Mouse (Mus musculus) c-Kit-negative CD71-positive TER-119-positive erythroid progenitor cells, embryonic 14.5 days (primary cell): Measurements from ENCODE around the gene Olfr1288.

Experiments used
- DNase-seq: peaks from one replicate; pipeline ENCODE4 v3.0.0-alpha.2; 2013; ENCODE audit warnings: low read depth, low spot score

The Olfr1288 gene

DNA sequence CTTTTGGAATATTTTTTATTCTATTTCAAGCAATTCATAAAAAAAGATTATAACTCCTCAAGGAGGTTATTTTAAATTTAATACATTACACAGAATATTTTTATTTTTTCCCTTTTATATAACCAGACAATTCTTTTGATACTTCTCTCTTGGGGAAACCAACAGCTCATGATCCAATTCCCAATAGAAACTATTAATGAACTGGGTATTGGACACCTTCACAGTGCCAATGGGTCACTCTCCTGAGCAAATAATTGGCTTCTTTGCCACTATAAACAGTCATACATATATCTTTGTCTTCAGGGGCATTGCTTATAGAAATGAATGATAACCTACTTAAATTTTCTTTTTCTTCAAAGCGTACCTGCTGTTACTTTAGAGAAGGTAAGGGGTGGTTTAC is at the start of gene Olfr1288:
Gene Olfr1288 (plus strand): TSS at position 301 of the 400 bp plus-strand sequence.
- no peak for DNase-seq

DNA sequence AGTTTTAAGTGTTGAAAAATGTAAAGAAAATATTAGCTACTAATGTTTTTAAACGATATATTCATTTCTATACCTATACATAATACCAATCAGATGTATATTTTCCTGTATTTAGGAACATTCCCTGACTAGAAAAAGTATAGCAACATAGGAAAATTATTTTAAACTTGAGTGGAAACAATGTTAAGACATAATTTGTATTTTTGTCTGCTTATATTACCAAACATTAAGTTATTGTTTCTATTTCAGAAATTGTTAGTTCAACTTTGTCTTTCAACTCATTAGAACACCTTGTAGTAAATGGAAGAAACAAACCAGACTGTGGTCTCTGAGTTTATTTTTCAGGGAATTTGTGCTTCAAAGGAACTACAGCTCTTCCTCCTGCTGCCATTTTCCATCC is 25.1 kb upstream of the Olfr1288 start, which contains the start of gene Olfr1287:
Gene Olfr1287 (plus strand): TSS at position 301 of the 400 bp plus-strand sequence.
- DNase-seq, result no peak

DNA sequence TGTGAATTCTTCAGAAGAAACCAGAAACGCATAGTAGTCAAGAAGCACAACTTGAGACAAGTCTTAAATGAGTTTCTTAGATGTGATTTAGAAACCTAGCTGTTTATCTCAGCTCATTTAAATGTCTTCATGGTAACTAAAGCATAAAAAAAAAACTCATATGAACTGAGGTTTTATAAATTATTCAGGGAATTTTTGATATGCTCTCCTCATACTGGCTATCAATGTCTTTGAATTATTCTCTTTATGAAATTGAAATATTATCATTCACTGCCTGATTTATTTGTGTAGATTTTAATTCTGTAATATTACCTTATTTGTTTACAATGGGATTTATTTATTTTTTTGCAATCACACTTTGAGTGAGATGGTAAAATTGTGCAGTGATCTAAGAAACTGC is 6.6 kb downstream of the Olfr1288 start, which contains the start of gene Olfr1289:
Gene Olfr1289 (plus strand): TSS at position 301 of the 400 bp plus-strand sequence.
- DNase-seq, result no peak

DNA sequence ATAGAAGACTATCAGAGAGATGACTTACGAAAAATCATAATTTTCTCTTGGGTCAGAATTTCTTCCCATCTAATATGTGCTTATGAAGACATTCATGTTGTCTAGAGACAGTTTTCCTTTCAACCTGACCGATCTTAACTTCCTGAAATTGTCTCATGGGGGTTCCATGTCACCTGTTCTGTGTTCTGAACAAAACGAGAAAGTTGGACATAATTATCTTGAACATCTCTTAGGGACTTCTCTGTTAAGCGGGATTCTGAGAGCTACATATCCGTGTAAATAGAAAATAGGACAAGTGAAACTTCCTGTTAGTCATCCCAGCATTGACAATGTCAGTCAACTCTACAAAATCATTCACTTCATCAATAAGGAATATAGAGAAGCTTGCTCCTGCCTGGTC is 19.8 kb downstream of the Olfr1288 start, which contains the start of gene Olfr1290:
Gene Olfr1290 (minus strand): TSS at position 101 of the 400 bp plus-strand sequence.
- DNase-seq, result no peak

DNA sequence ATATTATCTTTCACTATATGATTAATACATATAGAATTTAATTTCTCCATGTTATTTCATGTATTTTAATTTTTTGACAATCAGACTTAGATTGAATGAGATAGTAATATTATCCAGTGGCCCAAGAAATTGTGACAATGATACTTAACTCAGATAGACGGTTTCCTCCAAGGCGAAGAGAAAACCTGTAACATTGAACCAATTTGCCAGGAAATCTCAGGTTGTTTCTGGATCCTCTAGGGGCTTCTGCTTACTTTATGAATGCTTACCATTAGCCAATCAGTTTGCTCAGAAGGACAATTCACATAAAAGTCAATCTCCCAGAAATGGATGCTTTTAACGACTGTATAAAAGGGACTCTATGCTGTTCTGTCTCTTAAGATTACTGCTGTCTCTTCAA is 23.0 kb downstream of the Olfr1288 start, which contains the start of gene Olfr1291-ps1:
Gene Olfr1291-ps1 (plus strand): TSS at position 301 of the 400 bp plus-strand sequence.
- no peak for DNase-seq

DNA sequence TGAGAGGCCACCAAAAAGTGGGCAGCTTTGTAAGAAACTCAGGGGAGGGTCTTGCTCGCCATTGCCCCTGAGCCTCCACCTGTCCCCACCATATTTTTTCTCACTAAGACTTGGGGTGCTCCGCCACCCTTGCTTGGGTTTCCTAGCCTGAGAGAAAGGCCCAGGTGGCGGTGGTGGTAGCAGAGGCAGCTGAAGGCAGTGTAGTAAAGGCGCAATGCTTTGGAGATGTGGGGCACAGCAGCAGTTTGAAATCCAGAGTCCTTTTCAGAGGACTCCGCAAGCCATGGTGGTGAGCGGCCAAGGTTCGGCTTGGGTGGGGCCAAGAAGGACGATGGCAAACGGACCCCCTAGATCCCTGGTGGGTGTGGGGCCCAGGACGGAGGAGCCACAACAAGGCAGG is 43.5 kb downstream of the Olfr1288 start:
- DNase-seq, result no peak

DNA sequence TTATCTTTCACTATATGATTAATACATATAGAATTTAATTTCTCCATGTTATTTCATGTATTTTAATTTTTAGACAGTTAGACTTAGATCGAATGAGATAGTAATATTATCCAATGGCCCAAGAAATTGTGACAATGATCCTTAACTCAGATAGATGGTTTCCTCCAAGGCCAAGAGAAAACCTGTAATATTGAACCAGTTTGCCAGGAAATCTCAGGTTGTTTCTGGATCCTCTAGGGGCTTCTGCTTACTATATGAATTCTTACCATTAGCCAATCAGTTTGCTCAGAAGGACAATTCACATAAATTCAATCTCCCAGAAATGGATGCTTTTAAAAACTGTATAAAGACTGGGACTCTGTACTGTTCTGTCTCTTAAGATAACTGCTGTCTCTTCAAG is 51.0 kb downstream of the Olfr1288 start, which contains the start of gene Olfr1293-ps:
Gene Olfr1293-ps (plus strand): TSS at position 301 of the 400 bp plus-strand sequence.
- DNase-seq, result no peak
